Mouse (Mus musculus) lung, postnatal 25 days (tissue): ENCODE data around the gene Hlcs.

Experiments used
- DNase-seq: peaks from one replicate; pipeline ENCODE4 v3.0.0; 2022; ENCODE audit warnings: low spot score

Gene Hlcs

GRCm38 (mm10) chr16:94162000-94162399 lies 151.4 kb downstream of the Hlcs start:
- DNase-seq, result no peak

- no peak for DNase-seq
Measured at GRCm38 (mm10) chr16:94157819-94158218, 155.6 kb downstream of the Hlcs start.

DNA sequence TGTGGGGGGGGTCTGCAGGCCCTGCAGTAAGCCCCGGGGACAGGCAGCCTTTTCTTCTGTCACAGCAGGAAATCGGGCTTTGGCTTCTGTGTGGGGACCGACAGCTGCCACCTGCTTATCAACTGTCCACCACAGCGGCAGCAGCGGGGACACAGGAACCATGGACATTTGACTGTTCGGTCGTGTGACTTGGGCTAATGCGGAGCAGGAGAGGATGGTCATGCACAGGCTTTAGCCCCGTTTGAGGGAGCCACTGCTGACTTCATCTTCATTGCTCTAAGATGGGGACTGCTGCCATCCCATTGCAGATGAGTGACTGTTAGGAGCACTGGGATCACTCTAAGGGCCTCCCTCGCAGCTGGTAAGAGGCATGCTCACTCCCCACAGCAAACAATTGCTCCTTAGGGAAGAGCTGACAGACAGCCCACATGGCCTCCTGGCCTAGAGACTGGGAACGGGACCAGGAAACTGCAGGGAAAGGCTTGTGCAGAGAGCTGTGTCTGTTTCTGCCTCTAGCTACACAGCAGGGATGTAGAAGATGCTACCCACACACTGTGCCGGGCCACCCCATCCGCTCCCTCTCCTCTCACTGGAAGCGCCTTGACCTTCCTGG lies 158.2 kb downstream of the Hlcs start:
- DNase-seq, result no peak

- peak; percentile 31 for DNase-seq
Measured at GRCm38 (mm10) chr16:94150125-94151103, 163.0 kb downstream of the Hlcs start.

GRCm38 (mm10) chr16:94148139-94148538 lies 165.2 kb downstream of the Hlcs start:
- peak; percentile 3 for DNase-seq

DNA sequence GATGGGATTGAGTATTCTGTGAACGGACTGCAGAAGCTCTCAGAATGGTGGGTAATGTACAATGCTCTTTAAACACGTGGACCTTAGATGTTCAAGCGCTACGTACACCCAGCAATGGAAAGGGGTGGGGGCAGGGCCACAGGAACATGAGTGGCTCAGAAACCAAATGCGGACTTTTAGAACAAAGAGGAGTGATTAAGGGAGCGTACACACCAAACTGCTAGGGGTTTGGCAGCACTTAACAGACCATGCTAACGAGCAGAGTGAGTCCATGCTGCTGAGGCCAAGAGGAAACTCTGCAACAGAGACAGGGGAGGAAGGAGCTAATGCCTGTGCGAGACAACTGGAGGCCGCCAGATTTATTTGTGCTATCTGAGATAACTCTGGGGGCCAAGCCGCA lies 170.0 kb downstream of the Hlcs start:
- DNase-seq, result no peak

DNA sequence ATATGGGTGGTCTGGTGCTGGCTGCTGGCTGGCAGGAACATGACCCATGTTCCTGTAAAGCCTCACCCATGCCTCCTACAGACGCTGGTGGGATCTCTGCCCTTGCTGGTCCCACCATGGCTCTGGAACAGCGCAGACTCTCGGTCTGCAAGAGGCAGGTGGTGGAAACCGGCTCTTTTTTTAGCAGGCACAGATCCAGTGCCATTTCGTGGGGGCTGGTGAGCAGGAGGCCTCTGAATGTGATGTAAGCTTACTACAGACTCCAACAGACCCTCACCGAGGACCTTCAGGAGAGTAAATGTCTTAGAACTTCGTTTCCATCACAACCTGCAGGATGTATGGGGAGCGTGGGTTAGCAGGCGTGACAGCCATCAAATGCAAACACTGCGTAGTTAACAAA lies 172.6 kb downstream of the Hlcs start:
- DNase-seq, result no peak

DNA sequence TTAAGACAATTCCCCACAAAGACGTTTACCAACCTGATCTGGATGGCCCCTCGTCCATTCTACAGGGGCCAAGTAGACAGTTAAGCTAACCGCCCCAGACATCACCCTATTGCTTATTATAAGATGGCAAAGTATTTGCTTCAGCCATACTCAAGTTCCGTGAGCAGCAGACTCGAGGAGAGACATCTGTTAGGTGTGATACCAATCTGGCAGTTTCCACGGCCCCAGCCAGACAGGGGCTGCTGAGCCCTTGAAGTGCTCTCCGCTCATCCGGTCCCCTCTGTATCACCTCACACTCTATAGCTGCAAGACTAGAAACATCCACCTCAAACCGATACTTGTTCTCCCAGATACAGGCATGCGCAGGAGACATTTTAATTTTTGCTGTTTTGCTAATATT lies 179.2 kb downstream of the Hlcs start:
- DNase-seq, result no peak

DNA sequence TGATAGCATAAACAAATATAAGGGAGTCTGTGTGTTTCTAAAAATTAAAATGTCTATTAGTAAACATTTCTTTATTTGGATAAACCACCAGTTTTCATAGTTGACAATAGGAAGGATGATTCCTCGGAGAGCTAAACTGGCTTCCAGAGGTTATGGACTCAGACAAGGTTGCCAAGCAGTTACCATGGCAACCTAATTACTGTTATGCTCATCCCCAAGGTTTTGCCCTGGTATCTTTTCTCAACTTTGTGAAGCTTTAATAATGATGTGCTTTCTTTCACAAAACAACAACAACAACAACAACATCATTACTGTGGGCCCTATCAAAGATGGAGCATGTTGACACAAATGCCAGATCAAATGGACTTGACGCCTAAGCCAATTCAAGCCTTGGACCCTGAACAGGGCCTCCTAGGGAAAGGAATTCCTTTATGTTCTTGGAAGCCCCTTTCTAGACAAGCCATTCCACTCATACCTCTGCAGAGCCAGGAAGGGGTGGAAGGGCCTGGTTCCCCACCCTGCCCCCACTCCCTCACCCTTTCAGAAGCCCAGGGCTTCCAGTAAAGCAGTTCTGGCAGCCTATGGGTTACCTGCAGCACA lies 185.0 kb downstream of the Hlcs start:
- no peak for DNase-seq

- DNase-seq, result no peak
Measured at GRCm38 (mm10) chr16:94126200-94126599, 187.2 kb downstream of the Hlcs start.

DNA sequence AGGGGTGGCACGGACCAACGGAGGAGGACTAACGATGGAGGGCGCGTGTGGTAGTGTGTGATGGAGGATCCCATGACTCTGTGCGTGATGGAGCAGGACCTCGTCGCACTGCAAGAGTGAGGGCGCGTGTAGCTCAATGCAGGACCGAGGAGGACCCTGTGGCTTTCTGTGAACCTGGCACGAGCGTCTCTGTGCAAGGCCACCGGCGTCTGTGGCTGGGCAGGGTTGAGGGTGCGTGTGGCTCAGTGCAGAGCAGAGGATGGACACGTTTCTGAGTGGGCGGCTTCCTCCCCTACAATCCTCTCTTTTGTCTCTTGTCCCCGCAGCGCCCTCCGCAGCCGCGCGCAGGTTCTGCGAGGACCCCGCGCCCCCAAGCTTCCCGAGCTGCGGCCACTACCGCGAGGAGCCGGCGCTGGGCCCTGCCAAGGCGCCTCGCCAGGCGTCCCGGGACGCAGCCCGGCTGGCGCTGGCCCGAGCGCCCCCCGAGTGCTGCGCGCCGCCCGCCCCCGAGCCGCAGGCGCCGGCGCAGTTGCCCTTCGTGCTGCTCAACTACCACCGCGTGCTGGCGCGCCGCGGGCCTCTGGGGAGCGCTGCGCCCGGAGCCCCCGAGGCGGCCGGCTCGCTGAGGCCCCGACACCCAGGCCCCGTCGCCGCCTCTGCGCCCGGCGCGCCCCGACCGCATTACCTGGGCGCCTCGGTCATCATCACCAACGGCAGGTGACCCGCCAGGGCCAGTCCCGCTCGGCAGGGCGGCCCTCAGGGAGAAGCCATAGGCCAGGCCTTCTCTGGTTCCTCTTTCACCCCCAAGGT lies 188.0 kb downstream of the Hlcs start:
- DNase-seq, result no peak

- peak; percentile 19 for DNase-seq
Measured at GRCm38 (mm10) chr16:94123247-94123646, 190.1 kb downstream of the Hlcs start.

DNA sequence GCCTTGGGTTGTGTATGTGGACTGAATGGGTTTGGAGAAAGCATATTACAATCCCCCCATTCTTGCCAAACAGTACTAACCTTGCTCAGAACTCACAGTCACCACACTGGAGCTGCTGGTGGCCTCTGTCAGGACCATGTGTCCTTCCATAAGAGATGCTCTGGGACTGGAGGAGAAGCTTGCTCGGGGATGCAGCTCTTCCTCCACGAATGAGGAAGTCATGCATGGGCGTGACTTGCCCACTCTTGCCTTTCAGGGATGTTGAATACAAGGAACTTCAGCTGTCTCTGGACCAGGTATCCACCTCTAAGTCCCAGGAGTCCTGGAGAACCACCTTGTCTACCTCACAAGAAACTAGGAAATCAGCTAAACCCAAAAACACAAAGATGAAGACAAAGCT lies 191.0 kb downstream of the Hlcs start:
- no peak for DNase-seq

DNA sequence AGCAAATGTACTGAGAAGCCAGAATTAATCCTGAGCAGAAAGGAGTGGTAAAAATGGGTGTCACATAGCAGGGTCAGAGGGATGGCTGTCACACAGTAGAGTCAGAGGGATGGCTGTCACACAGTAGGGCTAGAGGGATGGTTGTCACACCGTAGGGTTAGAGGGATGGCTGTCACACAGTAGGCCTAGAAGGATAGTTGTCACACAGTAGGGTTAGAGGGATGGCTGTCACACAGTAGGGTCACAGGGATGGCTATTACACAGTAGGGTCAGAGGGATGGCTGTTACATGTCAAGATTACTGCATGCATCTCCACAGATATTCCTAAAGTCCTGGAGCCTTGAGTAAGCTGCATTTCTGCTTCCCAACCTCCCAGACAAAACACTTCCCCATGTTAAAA lies 195.0 kb downstream of the Hlcs start:
- DNase-seq, result no peak

GRCm38 (mm10) chr16:94117333-94117732 lies 196.0 kb downstream of the Hlcs start:
- no peak for DNase-seq

- no peak for DNase-seq
Measured at GRCm38 (mm10) chr16:94114693-94115092, 198.7 kb downstream of the Hlcs start.

- no peak for DNase-seq
Measured at GRCm38 (mm10) chr16:94113160-94113559, 200.2 kb downstream of the Hlcs start.

GRCm38 (mm10) chr16:94097724-94098455 lies 215.5 kb downstream of the Hlcs start:
- DNase-seq, result no peak

DNA sequence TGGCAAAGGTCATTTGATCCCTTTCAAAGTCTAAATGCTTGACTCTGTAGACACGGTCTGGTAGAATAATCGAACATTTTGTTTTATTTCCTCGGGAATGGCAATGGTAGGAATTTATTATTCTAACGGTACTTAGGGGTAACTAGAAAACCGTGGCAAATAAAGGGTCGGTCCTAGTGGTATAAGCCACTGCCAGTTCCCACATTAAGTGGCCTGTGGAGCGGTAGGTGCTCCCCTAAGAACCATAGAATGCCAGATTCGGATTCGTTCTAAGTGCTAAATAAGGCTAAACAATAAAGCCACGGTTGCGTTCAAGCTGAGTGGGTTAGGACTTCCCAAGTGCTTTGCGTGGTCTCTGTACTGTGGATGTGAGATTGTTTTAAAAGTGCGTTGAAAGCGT lies 216.9 kb downstream of the Hlcs start:
- DNase-seq, result no peak

DNA sequence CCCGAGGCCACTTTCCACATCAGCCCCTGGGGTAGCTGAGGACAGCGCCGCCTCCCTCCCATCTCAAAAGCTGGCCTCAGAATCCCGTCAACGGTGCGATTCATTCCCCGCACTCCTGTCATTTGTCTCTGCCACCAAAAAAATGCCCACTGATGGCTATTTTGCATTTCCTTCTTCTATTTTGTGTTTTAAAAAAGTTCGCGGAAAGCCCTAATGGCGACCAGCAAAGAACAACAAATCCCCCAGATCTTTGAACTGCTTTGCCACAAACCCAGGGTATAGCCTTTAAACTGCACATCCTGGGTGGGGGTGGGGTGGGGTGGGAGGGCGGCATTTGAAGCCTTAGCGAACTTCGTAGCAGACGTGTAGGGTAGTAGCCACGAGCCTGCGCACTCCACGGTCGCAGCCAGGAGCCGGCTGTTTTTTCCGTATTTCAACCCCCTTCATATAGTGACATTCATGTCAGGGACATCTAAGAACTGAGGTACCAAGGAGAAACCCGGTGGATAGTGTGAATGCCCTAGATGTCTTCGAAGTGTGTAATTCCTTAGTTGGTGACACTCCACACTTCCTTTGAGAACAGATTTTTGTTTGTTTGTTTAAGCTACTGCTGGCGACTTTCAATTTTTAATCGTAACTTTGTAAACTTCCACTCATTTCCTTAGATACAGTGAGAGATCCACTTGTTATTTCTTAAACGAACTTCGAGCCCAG lies 218.1 kb downstream of the Hlcs start:
- DNase-seq, result no peak
